Comparison of ENCODE assay signal across 16 mouse cellular contexts in the genomic region with DNA sequence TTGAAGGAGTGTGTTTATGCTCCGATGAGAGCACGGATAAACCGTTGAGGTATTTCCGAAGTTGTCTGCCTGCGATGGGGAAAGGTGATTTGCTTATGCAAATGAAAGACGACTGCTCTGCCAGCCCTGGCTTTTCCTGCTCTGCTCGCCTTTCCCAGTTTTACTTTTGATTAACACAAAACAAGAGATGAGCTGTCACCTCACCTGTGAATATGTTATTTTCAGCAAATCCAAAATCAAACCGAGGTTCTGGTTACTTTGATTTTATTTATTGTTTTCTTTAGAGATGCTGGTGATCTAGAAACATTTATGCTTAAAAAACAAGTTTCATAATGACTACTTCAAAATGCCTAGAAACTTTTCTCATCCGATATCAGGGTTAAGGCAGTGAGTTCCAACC. TPM values are rescaled to one million over a fixed set of nuclear protein-coding genes. Genes with fewer than 3 reads are reported as not detected.
A peak's percentile ranks its signal among the peaks of the same experiment; 100 is the strongest.
DNase-seq lines count a peak whose midpoint lies in the region; ATAC-seq lines count a peak whose summit lies in the region.
"Had no signal": no experiment of that assay in that cellular context is flagged by ENCODE, and none has a peak within 500 bp of the region (broad histone marks: within the 10 kb centered on the region; RNA-seq: fewer than 3 reads in every experiment).

No protein-coding gene starts in this region.

- ATAC-seq in heart, embryonic 13.5 days (ENCODE audit: extremely low read depth, insufficient number of reproducible peaks, low FRiP score, low TSS enrichment) = no peak
- no peak for ATAC-seq in forebrain, embryonic 14.5 days
- ATAC-seq in neural tube, embryonic 13.5 days (ENCODE audit: low read depth) = no peak
- ATAC-seq: liver, postnatal 0 days had no signal

- H3K4me2 ChIP-seq in heart, embryonic 13.5 days = peak overlapping the region; percentile 56
- H3K4me2 ChIP-seq in forebrain, embryonic 14.5 days (ENCODE audit: low read length) = peak overlapping the region; percentile 24
- peak overlapping the region; percentile 41 for H3K4me2 ChIP-seq in neural tube, embryonic 13.5 days
- H3K4me2 ChIP-seq: embryonic facial prominence, embryonic 13.5 days; limb, embryonic 15.5 days; midbrain, embryonic 12.5 days had no signal

- peak overlapping the region; percentile 31 for H3K4me3 ChIP-seq in heart, embryonic 13.5 days
- 0 out of 2 replicates have a peak overlapping the region, but pooled peaks have one; percentile 0 for H3K4me3 ChIP-seq in forebrain, embryonic 14.5 days (ENCODE audit: low read depth, low read length)
- H3K4me3 ChIP-seq in neural tube, embryonic 13.5 days = no peak overlapping the region
- H3K4me3 ChIP-seq: embryonic facial prominence, embryonic 13.5 days; limb, embryonic 15.5 days; midbrain, embryonic 12.5 days had no signal

- WGBS in heart, embryonic 13.5 days = 12% methylated on average over 9 of the region's 9 CpGs
- 26% methylated on average over 9 of the region's 9 CpGs for WGBS in forebrain, embryonic 14.5 days
- WGBS in neural tube, embryonic 13.5 days = 19% methylated on average over 9 of the region's 9 CpGs

- DNase-seq in heart, postnatal 10 days = no peak
- peak; percentile 19 for DNase-seq in kidney, adult 9 months
- no peak for DNase-seq in kidney, postnatal 10 days
- DNase-seq in forebrain, embryonic 14.5 days (ENCODE audit: low spot score) = no peak
- DNase-seq in layer of hippocampus, adult 8-10 months (ENCODE audit: low spot score in 2 of 2) = no peak
- DNase-seq in urinary bladder, postnatal 14 days (ENCODE audit: low spot score) = no peak
- DNase-seq: B cell, adult 2 months; cerebellum, adult 11 months; kidney, adult 18-20 months; liver, postnatal 0 days; lung, postnatal 36 days had no signal

- H3K9ac ChIP-seq in heart, embryonic 13.5 days = no peak overlapping the region
- 0 out of 2 replicates have a peak overlapping the region, but pooled peaks have one; percentile 13 for H3K9ac ChIP-seq in forebrain, embryonic 14.5 days (ENCODE audit: low read length)
- no peak overlapping the region for H3K9ac ChIP-seq in neural tube, embryonic 13.5 days
- H3K9ac ChIP-seq: embryonic facial prominence, embryonic 13.5 days; limb, embryonic 15.5 days; liver, postnatal 0 days; midbrain, embryonic 12.5 days had no signal

- intact Hi-C loops in heart, postnatal 10 days (cut with DNase I) = no loop called here

- no peaks in the 10 kb centered on the region for H3K9me3 ChIP-seq in heart, embryonic 13.5 days
- no peaks in the 10 kb centered on the region for H3K9me3 ChIP-seq in forebrain, embryonic 14.5 days (replicated peaks; ENCODE audit: control insufficient read depth, low read length)
- no peaks in the 10 kb centered on the region for H3K9me3 ChIP-seq in neural tube, embryonic 13.5 days
- H3K9me3 ChIP-seq: embryonic facial prominence, embryonic 13.5 days; limb, embryonic 15.5 days; midbrain, embryonic 12.5 days had no signal

- H3K27ac ChIP-seq in heart, embryonic 13.5 days (replicated peaks) = no peak overlapping the region
- no peak overlapping the region for H3K27ac ChIP-seq in forebrain, embryonic 14.5 days (ENCODE audit: low read depth, low read length)
- H3K27ac ChIP-seq in neural tube, embryonic 13.5 days (replicated peaks) = no peak overlapping the region
- H3K27ac ChIP-seq: embryonic facial prominence, embryonic 13.5 days; limb, embryonic 15.5 days; midbrain, embryonic 12.5 days had no signal

- peaks cover 28% of the 10 kb centered on the region for H3K27me3 ChIP-seq in heart, embryonic 13.5 days (replicated peaks)
- no peaks in the 10 kb centered on the region for H3K27me3 ChIP-seq in forebrain, embryonic 14.5 days (replicated peaks; ENCODE audit: control insufficient read depth, insufficient read depth, low read length)
- no peaks in the 10 kb centered on the region for H3K27me3 ChIP-seq in neural tube, embryonic 13.5 days

- H3K4me1 ChIP-seq in heart, embryonic 13.5 days = no peaks in the 10 kb centered on the region
- peaks cover 11% of the 10 kb centered on the region for H3K4me1 ChIP-seq in forebrain, embryonic 14.5 days (ENCODE audit: control insufficient read depth, insufficient read depth, low read length)
- H3K4me1 ChIP-seq in neural tube, embryonic 13.5 days (replicated peaks) = peaks cover 25% of the 10 kb centered on the region
- H3K4me1 ChIP-seq: embryonic facial prominence, embryonic 13.5 days; limb, embryonic 15.5 days had no signal

- no peaks in the 10 kb centered on the region for H3K36me3 ChIP-seq in heart, embryonic 13.5 days
- no peaks in the 10 kb centered on the region for H3K36me3 ChIP-seq in forebrain, embryonic 14.5 days (ENCODE audit: control insufficient read depth, insufficient read depth, low read length)
- no peaks in the 10 kb centered on the region for H3K36me3 ChIP-seq in neural tube, embryonic 13.5 days
- H3K36me3 ChIP-seq: embryonic facial prominence, embryonic 13.5 days; limb, embryonic 15.5 days; midbrain, embryonic 12.5 days had no signal

RNA-seq across cellular contexts. Expression of gene Dnajc19, which starts 25.3 kb away (rescaled TPM):
- polyA plus RNA-seq in heart, embryonic 13.5 days (2015; fragmentation: Nextera tagmentation; extraction: Ambion mirVana) = 124 and 129 TPM in 2 replicates
- total RNA-seq in heart, postnatal 10 days (2021) = 100 to 1,000 TPM; 123 to 136 TPM
- 139 and 170 TPM in 2 replicates for polyA plus RNA-seq in forebrain, embryonic 14.5 days (2014; fragmentation: Nextera tagmentation; extraction: Ambion mirVana)
- polyA plus RNA-seq in neural tube, embryonic 13.5 days (2015; fragmentation: Nextera tagmentation; extraction: Ambion mirVana) = 114 and 130 TPM in 2 replicates
- total RNA-seq in layer of hippocampus, adult 8-10 months (2022) = 10 to 100 TPM; 41.3 to 59.3 (median 53.6) TPM
